Mouse (Mus musculus): Measurements from ENCODE around the gene Acot9.

GRCm38 (mm10) chrX:155280427-155281044, 18.3 kb downstream of the Acot9 start:
- no peak for TF ChIP-seq POLR2A (IDR thresholded peaks at IDR 0.05; ENCODE audit: control insufficient read depth, extremely low read depth, insufficient read depth, low read length, poor library complexity)
- no peak for TF ChIP-seq CTCF (IDR thresholded peaks at IDR 0.05; ENCODE audit: borderline replicate concordance, control insufficient read depth, extremely low read depth, insufficient read depth, low read length, poor library complexity)

Measured in thymus, adult 2 months (tissue).